Mouse (Mus musculus) CH12.LX (cell line): ENCODE measurements around the gene Prkag2. TPM values are rescaled to one million over a fixed set of nuclear protein-coding genes. Genes with fewer than 3 reads are reported as not detected.

Experiments used
- DNase-seq: peaks from one replicate; pipeline ENCODE4 v3.0.0-alpha.2; 2013; ENCODE audit errors: extremely low read depth
- H3K27ac ChIP-seq: 2 replicates; pipeline ENCODE4 v1.5.1; 2012; ENCODE audit warnings: low read depth, mild to moderate bottlenecking, control low read depth, moderate library complexity; ENCODE audit not compliant: insufficient read depth
- H3K27me3 ChIP-seq: replicated peaks from 2 replicates; pipeline ENCODE3; 2012; ENCODE audit warnings: inconsistent platforms
- H3K36me3 ChIP-seq, 2 experiments: replicated peaks in 1 of 2; 2 replicates each; pipeline versions ENCODE3 to v1.6.1; 2012; ENCODE audit warnings: inconsistent platforms in 1 of 2, low read length in 1 of 2, mild to moderate bottlenecking in 1 of 2, mixed read lengths in 1 of 2, moderate library complexity in 1 of 2; ENCODE audit not compliant: control insufficient read depth in 1 of 2, insufficient read depth in 1 of 2
- H3K4me1 ChIP-seq, 2 experiments: 2 replicates each; pipeline ENCODE4 v1.6.1; 2012; ENCODE audit warnings: inconsistent platforms in 1 of 2, moderate library complexity in 1 of 2; ENCODE audit not compliant: insufficient read depth in 2 of 2, control insufficient read depth in 1 of 2
- H3K4me2 ChIP-seq: 2 replicates; pipeline ENCODE4 v1.6.1; 2012; ENCODE audit warnings: low read depth, mild to moderate bottlenecking, control low read depth; ENCODE audit not compliant: poor library complexity, insufficient read depth, severe bottlenecking
- H3K4me3 ChIP-seq, 3 experiments: fragments of 150-350 bp in 1 of 3; sonication (generic) in 1 of 3; replicated peaks in 1 of 3; 2 replicates each; pipeline versions ENCODE3 to v1.5.1; 2011 to 2012; ENCODE audit warnings: low read depth in 2 of 3, low read length in 2 of 3, mild to moderate bottlenecking in 2 of 3, moderate library complexity in 2 of 3, control low read depth in 1 of 3, improper control_type of control experiment in 1 of 3, inconsistent platforms in 1 of 3, mixed read lengths in 1 of 3; ENCODE audit not compliant: poor library complexity in 1 of 3
- H3K79me2 ChIP-seq: replicated peaks from 2 replicates; pipeline ENCODE4 v1.6.1; 2012; ENCODE audit warnings: mild to moderate bottlenecking, moderate library complexity; ENCODE audit not compliant: control insufficient read depth, poor library complexity, insufficient read depth, severe bottlenecking; ENCODE audit errors: extremely low read depth
- H3K9ac ChIP-seq: 2 replicates; pipeline ENCODE4 v1.6.1; 2012; ENCODE audit warnings: low read depth, mild to moderate bottlenecking, control low read depth, moderate library complexity; ENCODE audit not compliant: insufficient read depth
- H3K9me3 ChIP-seq: replicated peaks from 2 replicates; pipeline ENCODE3; 2012; ENCODE audit warnings: low read length, inconsistent platforms, mixed read lengths
- BHLHE40 ChIP-seq: IDR thresholded peaks from 2 replicates; pipeline ENCODE4 v1.6.1; 2011; ENCODE audit warnings: mild to moderate bottlenecking, low read depth, low read length, improper control_type of control experiment
- CTCF ChIP-seq, 2 experiments: IDR thresholded peaks in 1 of 2; conservative IDR thresholded peaks in 1 of 2; 2 replicates each; pipeline ENCODE4 v1.5.1; 2011 to 2012; ENCODE audit warnings: low read depth in 2 of 2, low read length in 2 of 2, improper control_type of control experiment in 1 of 2, inconsistent platforms in 1 of 2, mild to moderate bottlenecking in 1 of 2, moderate library complexity in 1 of 2
- E2F4 ChIP-seq: IDR thresholded peaks from 2 replicates; pipeline ENCODE4 v1.6.1; 2011; ENCODE audit warnings: low read depth, low read length, improper control_type of control experiment; ENCODE audit not compliant: insufficient replicate concordance
- ELF1 ChIP-seq: IDR thresholded peaks from 2 replicates; pipeline ENCODE4 v1.6.1; 2014; ENCODE audit warnings: low read depth, mild to moderate bottlenecking, inconsistent platforms, low read length, improper control_type of control experiment
- EP300 ChIP-seq: IDR thresholded peaks from 2 replicates; pipeline ENCODE4 v1.6.1; 2011; ENCODE audit warnings: low read length, improper control_type of control experiment
- ETS1 ChIP-seq: conservative IDR thresholded peaks from 2 replicates; pipeline ENCODE4 v1.6.1; 2012; ENCODE audit warnings: low read depth, mild to moderate bottlenecking, inconsistent platforms, low read length, improper control_type of control experiment, moderate library complexity
- GABPA ChIP-seq: IDR thresholded peaks from 2 replicates; pipeline ENCODE4 v1.6.1; 2012; ENCODE audit warnings: low read depth, low read length, improper control_type of control experiment, inconsistent platforms; ENCODE audit not compliant: insufficient replicate concordance
- HCFC1 ChIP-seq: IDR thresholded peaks from 2 replicates; pipeline ENCODE4 v1.6.1; 2012; ENCODE audit warnings: low read depth, mild to moderate bottlenecking, inconsistent platforms, low read length, improper control_type of control experiment
- IRF4 ChIP-seq: IDR thresholded peaks from 2 replicates; pipeline ENCODE4 v1.6.1; 2014; ENCODE audit warnings: low read depth, mild to moderate bottlenecking, inconsistent platforms, low read length, improper control_type of control experiment
- JUN ChIP-seq: IDR thresholded peaks from 2 replicates; pipeline ENCODE4 v1.6.1; 2011; ENCODE audit warnings: low read depth, mild to moderate bottlenecking, low read length, improper control_type of control experiment, moderate library complexity; ENCODE audit not compliant: insufficient read depth
- KAT2A ChIP-seq: IDR thresholded peaks from 2 replicates; pipeline ENCODE4 v1.6.1; 2012; ENCODE audit warnings: low read length, improper control_type of control experiment, inconsistent platforms; ENCODE audit not compliant: insufficient replicate concordance
- MAFK ChIP-seq: IDR thresholded peaks from 2 replicates; pipeline ENCODE4 v1.6.1; 2011; ENCODE audit warnings: low read length, improper control_type of control experiment; ENCODE audit not compliant: insufficient replicate concordance
- MAX ChIP-seq: IDR thresholded peaks from 2 replicates; pipeline ENCODE4 v1.6.1; 2011; ENCODE audit warnings: low read length, improper control_type of control experiment
- MAZ ChIP-seq: IDR thresholded peaks from 2 replicates; pipeline ENCODE4 v1.6.1; 2012; ENCODE audit warnings: low read depth, mild to moderate bottlenecking, inconsistent platforms, low read length, improper control_type of control experiment, moderate library complexity
- MEF2A ChIP-seq: IDR thresholded peaks from 2 replicates; pipeline ENCODE4 v1.6.1; 2014; ENCODE audit warnings: low read depth, mild to moderate bottlenecking, inconsistent platforms, low read length, improper control_type of control experiment, borderline replicate concordance
- MXI1 ChIP-seq: IDR thresholded peaks from 2 replicates; pipeline ENCODE4 v1.6.1; 2011; ENCODE audit warnings: mild to moderate bottlenecking, low read depth, low read length, improper control_type of control experiment
- MYC ChIP-seq: IDR thresholded peaks from 2 replicates; pipeline ENCODE4 v1.6.1; 2011; ENCODE audit warnings: low read depth, mild to moderate bottlenecking, improper control_type of control experiment, low read length
- NELFE ChIP-seq: IDR thresholded peaks from 2 replicates; pipeline ENCODE4 v1.6.1; 2011; ENCODE audit warnings: low read depth, low read length, improper control_type of control experiment
- NRF1 ChIP-seq: IDR thresholded peaks from 2 replicates; pipeline ENCODE4 v1.6.1; 2014; ENCODE audit warnings: low read depth, mild to moderate bottlenecking, inconsistent platforms, low read length, improper control_type of control experiment, moderate library complexity
- PAX5 ChIP-seq: IDR thresholded peaks from 2 replicates; pipeline ENCODE4 v1.6.1; 2012; ENCODE audit warnings: low read length, inconsistent platforms, mixed read lengths
- POLR2A ChIP-seq: IDR thresholded peaks from 2 replicates; pipeline ENCODE4 v1.6.1; 2011; ENCODE audit warnings: low read depth, mild to moderate bottlenecking, improper control_type of control experiment, low read length
- POLR2AphosphoS2 ChIP-seq: IDR thresholded peaks from 2 replicates; pipeline ENCODE4 v1.6.1; 2011; ENCODE audit warnings: low read depth, low read length, improper control_type of control experiment
- RAD21 ChIP-seq: IDR thresholded peaks from 2 replicates; pipeline ENCODE4 v1.6.1; 2011; ENCODE audit warnings: low read depth, mild to moderate bottlenecking, low read length, improper control_type of control experiment, moderate library complexity
- RCOR1 ChIP-seq: conservative IDR thresholded peaks from 2 replicates; pipeline ENCODE4 v1.6.1; 2012; ENCODE audit warnings: low read depth, mild to moderate bottlenecking, inconsistent platforms, low read length, improper control_type of control experiment
- SIN3A ChIP-seq: IDR thresholded peaks from 2 replicates; pipeline ENCODE4 v1.6.1; 2012; ENCODE audit warnings: low read length, improper control_type of control experiment, inconsistent platforms
- SMC3 ChIP-seq: IDR thresholded peaks from 2 replicates; pipeline ENCODE4 v1.6.1; 2011; ENCODE audit warnings: low read depth, low read length, improper control_type of control experiment
- TCF12 ChIP-seq: IDR thresholded peaks from 2 replicates; pipeline ENCODE4 v1.6.1; 2014; ENCODE audit warnings: low read depth, mild to moderate bottlenecking, inconsistent platforms, low read length, improper control_type of control experiment
- UBTF ChIP-seq: IDR thresholded peaks from 2 replicates; pipeline ENCODE4 v1.6.1; 2012; ENCODE audit warnings: low read depth, mild to moderate bottlenecking, inconsistent platforms, low read length, improper control_type of control experiment, moderate library complexity
- USF1 ChIP-seq: IDR thresholded peaks from 2 replicates; pipeline ENCODE4 v1.6.1; 2014; ENCODE audit warnings: low read depth, mild to moderate bottlenecking, inconsistent platforms, low read length, improper control_type of control experiment
- USF2 ChIP-seq: conservative IDR thresholded peaks from 2 replicates; pipeline ENCODE4 v1.6.1; 2011; ENCODE audit warnings: low read depth, low read length, improper control_type of control experiment
- ZC3H11A ChIP-seq: IDR thresholded peaks from 2 replicates; pipeline ENCODE4 v1.6.1; 2012; ENCODE audit warnings: low read depth, mild to moderate bottlenecking, inconsistent platforms, low read length, improper control_type of control experiment
- ZKSCAN1 ChIP-seq: IDR thresholded peaks from 2 replicates; pipeline ENCODE4 v1.6.1; 2012; ENCODE audit warnings: low read depth, inconsistent platforms, low read length, improper control_type of control experiment, borderline replicate concordance
- ZMIZ1 ChIP-seq: IDR thresholded peaks from 2 replicates; pipeline ENCODE4 v1.6.1; 2012; ENCODE audit warnings: low read depth, mild to moderate bottlenecking, inconsistent platforms, low read length, improper control_type of control experiment
- dilution Hi-C: fragments of 300-500 bp; cut with MboI; formaldehyde crosslinking; loops from 2 replicates; pipeline ENCODE4 v1.14.3; 2020; ENCODE audit warnings: low sequenced_read_pairs; ENCODE audit not compliant: extremely low pct_unique_long_range_greater_than_20kb, extremely low pct_ligation_motif_present
- in situ Hi-C: fragments of 300-500 bp; cut with MboI; formaldehyde crosslinking; loops from 3 replicates; pipeline ENCODE4 v1.14.3; 2019; ENCODE audit warnings: low sequenced_read_pairs, low pct_ligation_motif_present, low pct_unique_long_range_greater_than_20kb, mixed read lengths
- polyA plus RNA-seq: library from polyadenylated mRNA; unstranded; fragments of >175 nt; gene quantifications from 2 replicates; pipeline ENCODE4 v1.2.1, GENCODE M21; 2012; ENCODE audit warnings: low read depth; ENCODE audit not compliant: insufficient read length
- total RNA-seq, 2 experiments: library from RNA; depleted of rRNA; stranded (reverse); fragments of 300-350 nt in 1 of 2; fragments of >200 nt in 1 of 2; gene quantifications; 2 replicates each; pipeline ENCODE4 v1.2.3; 2012 to 2014

Prkag2 gene
- total and polyA plus RNA-seq, 3 experiments = 4.6 to 21.2 (median 8.8) TPM

- H3K4me3 ChIP-seq = no peak overlapping the region
- no peak overlapping the region for H3K27ac ChIP-seq
- H3K27me3 ChIP-seq = no peaks in the 10 kb centered on the region
- H3K4me1 ChIP-seq = peaks cover 28 to 61% of the 10 kb centered on the region in 2 experiments
- peaks cover 69% of the 10 kb centered on the region for H3K79me2 ChIP-seq
- H3K4me2 ChIP-seq = 0 out of 2 replicates have a peak overlapping the region, but pooled peaks have one; percentile 40
- H3K36me3 ChIP-seq = peaks cover 10 to 39% of the 10 kb centered on the region in 2 experiments
- in situ Hi-C loops = no loop called here
- H3K9me3 ChIP-seq = no peaks in the 10 kb centered on the region
- TF ChIP-seq MXI1 (peak; percentile 88), HCFC1 (no peak), GABPA (no peak), RAD21 (no peak), KAT2A (no peak), E2F4 (no peak), ZKSCAN1 (no peak), MEF2A (peak; percentile 41; the same call in 1 of the 2 replicates), UBTF (no peak), TCF12 (0 out of 2 replicates have a peak, but pooled peaks have one; percentile 46), USF2 (no peak), CTCF (conservative IDR thresholded peaks at IDR 0.05 in 1 of 2, IDR thresholded peaks at IDR 0.05 in 1 of 2; ENCODE audit: low read depth in 2 of 2, low read length in 2 of 2) (no peak), ZC3H11A (no peak), ETS1 (peak; percentile 93), MAX (peak; percentile 59), MAZ (no peak), MAFK (0 out of 2 replicates have a peak, but pooled peaks have one; percentile 50), ELF1 (no peak), POLR2A (no peak), USF1 (no peak), NELFE (no peak), MYC (peak; percentile 77; the same call in 1 of the 2 replicates), SMC3 (no peak), SIN3A (peak; percentile 57; the same call in 1 of the 2 replicates), IRF4 (peak; percentile 66; the same call in 1 of the 2 replicates), BHLHE40 (peak; percentile 99), RCOR1 (peak; percentile 80), ZMIZ1 (no peak), EP300 (peak; percentile 54), JUN (no peak), PAX5 (no peak), NRF1 (no peak), POLR2AphosphoS2 (no peak)
- TF ChIP-seq, all 38 proteins: peak for 12
- no peak overlapping the region for H3K9ac ChIP-seq
- DNase-seq = peak; percentile 75
- dilution Hi-C loops = no loop called here
Measured at GRCm38 (mm10) chr5:24820627-24821026, 279.8 kb downstream of the Prkag2 start.
